Mouse (Mus musculus) heart, adult 18-20 months (tissue): Measurements from ENCODE around the gene Gm5795. TPM values are rescaled to one million over a fixed set of nuclear protein-coding genes. Genes with fewer than 3 reads are reported as not detected.
"Not testable (repeated sequence)": the region's sequence is repeated elsewhere in the genome, so short reads cannot be mapped to it uniquely, and the experiment has no call there.

ENCODE experiments used
- DNase-seq, 2 experiments: peaks; one replicate each; pipeline ENCODE4 v3.0.0; 2021 to 2022; ENCODE audit warnings: mixed read lengths in 1 of 2
- long read RNA-seq, 2 experiments: library from polyadenylated mRNA; stranded (forward); transcript quantifications; one replicate each; pipeline ENCODE4 v2.0.0; 2021
- total RNA-seq, 2 experiments: library from RNA; stranded (reverse); gene quantifications; 2 replicates each; pipeline ENCODE4 v1.2.3; 2021

The Gm5795 gene
- total RNA-seq = not detected
- long read RNA-seq, experiment 1 = 0 reads
- long read RNA-seq, experiment 2 = 0 reads

DNA sequence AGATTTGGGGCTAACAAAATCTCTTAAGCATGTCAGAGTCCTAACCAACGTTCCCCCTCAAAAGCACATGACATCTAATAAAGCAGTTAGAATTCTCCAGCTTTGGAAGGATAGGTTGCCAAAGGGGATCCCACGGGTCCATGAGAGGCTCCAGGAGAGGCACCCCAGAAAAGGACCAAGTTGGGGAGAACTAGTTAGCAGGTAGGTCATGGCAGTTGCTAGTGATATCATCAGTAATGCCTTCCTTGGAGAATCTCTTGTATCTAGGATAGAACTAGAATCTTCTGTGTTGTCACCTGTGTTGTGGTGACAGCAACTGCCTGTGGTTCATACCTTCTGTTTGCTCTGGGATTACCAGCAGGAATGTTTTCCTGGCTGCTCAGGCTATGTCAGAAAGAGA is at the start of gene Gm5795:
TSS of gene Gm5795 (plus strand) at position 301 of the 400 bp plus-strand sequence.
- not testable (repeated sequence) for DNase-seq

DNA sequence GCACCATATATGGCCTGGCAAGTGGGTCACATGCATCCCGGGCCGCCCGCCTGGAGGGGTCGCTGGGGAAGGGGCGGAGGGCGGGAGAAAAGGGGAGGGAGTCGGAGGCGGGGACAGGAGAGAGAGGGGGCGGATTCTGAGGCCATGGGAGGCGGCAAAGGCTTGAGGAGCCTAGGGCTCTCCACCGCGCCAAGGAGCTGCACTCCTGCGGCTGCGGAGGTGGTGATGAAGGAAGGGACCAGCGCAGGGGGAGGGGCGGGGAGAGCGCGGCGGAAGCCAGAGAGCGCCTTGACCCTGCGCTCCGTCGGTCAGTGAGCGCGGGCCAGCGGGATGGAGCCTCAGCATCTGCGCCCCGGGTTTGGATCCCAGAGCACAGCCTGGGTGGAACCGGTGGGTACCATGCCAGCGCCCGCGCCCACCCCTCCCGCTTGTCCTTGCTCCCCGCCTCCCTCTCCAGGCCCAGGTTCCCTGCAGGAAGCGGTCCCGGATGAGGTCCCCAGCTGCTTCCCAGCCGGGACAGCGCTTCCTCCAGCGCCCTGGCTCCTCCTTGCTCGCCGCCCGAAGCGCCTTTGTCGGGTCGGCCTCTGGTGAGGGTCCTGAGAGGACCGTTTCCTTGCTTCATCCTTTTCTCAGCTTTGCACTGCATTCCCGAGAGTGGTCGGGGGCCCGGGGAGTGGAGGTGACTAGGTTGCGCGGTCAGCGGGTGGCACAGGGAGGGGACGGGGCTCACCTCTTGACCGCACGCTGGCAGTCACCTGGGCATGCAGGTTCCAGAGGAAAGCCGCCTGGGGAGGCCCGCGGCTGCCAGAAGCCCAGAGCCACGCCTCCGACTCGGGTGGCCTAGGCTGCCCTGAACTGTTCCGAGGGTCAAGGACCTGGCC is 20.5 kb downstream of the Gm5795 start, which contains the start of gene D830030K20Rik:
TSS of gene D830030K20Rik (plus strand) at position 217 of the 881 bp plus-strand sequence.
- DNase-seq = peak in 1 of 2 experiments; percentile 1

DNA sequence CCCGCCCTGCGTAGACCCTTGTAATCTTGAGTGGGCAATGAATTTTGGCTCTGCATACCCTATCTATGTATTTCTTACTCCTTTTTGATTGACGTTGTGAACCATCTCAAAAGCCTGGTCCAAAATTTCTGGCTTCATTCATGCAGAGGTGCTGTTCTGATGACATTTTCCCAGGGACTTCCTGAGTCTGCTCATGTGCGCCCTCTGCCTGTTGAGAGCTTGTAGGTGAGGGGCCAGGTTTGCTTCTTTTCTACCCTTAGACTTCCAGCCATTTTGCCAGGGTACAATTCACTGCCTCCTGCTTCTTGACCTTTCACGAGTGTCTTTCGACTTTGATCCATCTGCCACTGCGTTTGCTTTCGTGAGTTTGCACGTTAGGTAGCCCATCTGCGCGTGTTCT is 21.3 kb downstream of the Gm5795 start:
- peak in 1 of 2 experiments; percentile 6 for DNase-seq

Other genes with a start within 250 kb of the Gm5795 start
- not detected for gene Gm2888, start 158.3 kb upstream of the Gm5795 start, total RNA-seq
- gene Gm2897, start 139.0 kb upstream of the Gm5795 start, total RNA-seq = under 1 TPM in 1 of 2 experiments, not detected in 1; 0.15 TPM
- gene Gm10340, start 54.3 kb upstream of the Gm5795 start, total RNA-seq = not detected
- gene D830030K20Rik, start 20.2 kb downstream of the Gm5795 start, total RNA-seq = under 1 TPM; 0.36 to 0.50 TPM
- gene Gm2956, start 144.4 kb downstream of the Gm5795 start, total RNA-seq = not detected
- not detected for gene Gm10413, start 206.8 kb downstream of the Gm5795 start, total RNA-seq
- under 1 TPM; 0.12 to 0.21 TPM for gene Gm10409, start 224.4 kb downstream of the Gm5795 start, total RNA-seq
- gene Gm3005, start 239.8 kb downstream of the Gm5795 start, total RNA-seq = not detected